Mouse (Mus musculus) brain, embryonic 14.5 days (tissue): ENCODE results near the gene Exoc2.

Source experiments
- CTCF ChIP-seq: fragments of 200-500 bp; IDR thresholded peaks from 2 replicates; pipeline ENCODE4 v1.5.1; 2012; ENCODE audit warnings: inconsistent platforms, mild to moderate bottlenecking, moderate library complexity, borderline replicate concordance; ENCODE audit not compliant: insufficient read depth, insufficient read length; ENCODE audit errors: extremely low read depth
- POLR2A ChIP-seq: fragments of 200-500 bp; IDR thresholded peaks from 2 replicates; pipeline ENCODE4 v1.6.1; 2012; ENCODE audit warnings: mild to moderate bottlenecking, inconsistent platforms, borderline replicate concordance; ENCODE audit not compliant: poor library complexity, insufficient read depth, insufficient read length, severe bottlenecking; ENCODE audit errors: extremely low read depth

DNA sequence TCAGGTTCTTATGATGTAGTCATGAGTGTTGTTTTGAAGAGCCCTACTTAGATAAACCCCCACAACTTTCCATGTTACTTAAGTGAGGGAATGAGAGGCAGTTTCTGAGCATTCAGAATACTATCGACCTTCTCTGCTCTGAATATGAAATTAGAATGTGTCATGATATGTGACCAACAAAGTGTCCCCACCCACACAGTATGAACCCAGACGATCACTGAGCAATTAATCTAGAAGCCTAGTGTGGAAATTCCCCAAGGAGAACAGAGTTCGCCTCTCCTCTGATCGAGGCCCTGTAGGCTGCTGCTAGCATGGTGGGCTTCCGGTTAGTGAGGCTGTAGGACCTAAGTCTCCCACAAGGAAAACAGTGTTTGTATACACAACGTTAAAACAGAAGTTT is 142.5 kb downstream of the Exoc2 start:
- TF ChIP-seq CTCF (no peak), POLR2A (no peak)
